25 mouse cellular contexts compared by ENCODE assay signal in the genomic region with DNA sequence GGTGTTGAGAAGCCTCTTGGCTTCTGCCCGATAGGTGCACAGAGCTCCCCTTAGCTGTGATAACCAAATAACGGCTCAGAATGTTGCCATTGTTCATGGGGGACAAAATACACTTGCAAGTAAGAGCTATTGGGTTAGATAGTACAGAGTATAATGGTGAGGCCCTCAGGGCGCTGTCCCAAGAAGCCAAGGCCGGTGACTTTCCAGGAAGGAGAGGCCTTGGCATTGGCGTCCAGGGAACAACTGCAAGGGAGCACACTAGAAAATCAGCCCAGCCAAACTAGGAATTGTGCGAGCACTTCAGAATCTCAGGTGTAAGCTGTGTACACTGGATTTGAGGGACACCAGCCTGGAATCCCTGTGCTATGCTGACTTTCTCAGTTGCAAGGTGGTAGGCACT. TPM values are rescaled to one million over a fixed set of nuclear protein-coding genes. Genes with fewer than 3 reads are reported as not detected.
DNase-seq lines count a peak whose midpoint lies in the region; ATAC-seq lines count a peak whose summit lies in the region.
"Had no signal": no experiment of that assay in that cellular context is flagged by ENCODE, and none has a peak within 500 bp of the region (broad histone marks: within the 10 kb centered on the region; RNA-seq: fewer than 3 reads in every experiment).

No protein-coding gene starts in this region.

- peaks cover 16% of the 10 kb centered on the region for H3K4me1 ChIP-seq in midbrain, embryonic 10.5 days
- no peaks in the 10 kb centered on the region for H3K4me1 ChIP-seq in midbrain, embryonic 14.5 days (ENCODE audit: control insufficient read depth, insufficient read depth, low read length)
- H3K4me1 ChIP-seq: heart, embryonic 12.5 days; heart, embryonic 15.5 days; hindbrain, embryonic 13.5 days; intestine, embryonic 15.5 days had no signal

- H3K9me3 ChIP-seq in midbrain, embryonic 10.5 days (replicated peaks) = no peaks in the 10 kb centered on the region
- no peaks in the 10 kb centered on the region for H3K9me3 ChIP-seq in midbrain, embryonic 14.5 days (ENCODE audit: control insufficient read depth, low read length)
- H3K9me3 ChIP-seq: G1E; heart, embryonic 12.5 days; heart, embryonic 15.5 days; hindbrain, embryonic 10.5 days; hindbrain, embryonic 13.5 days; intestine, embryonic 15.5 days had no signal

- intact Hi-C loops in left cerebral cortex, postnatal 14 days (cut with DNase I) = no loop called here

- no peak overlapping the region for H3K4me2 ChIP-seq in midbrain, embryonic 14.5 days (ENCODE audit: low read length)
- H3K4me2 ChIP-seq: heart, embryonic 12.5 days; heart, embryonic 15.5 days; hindbrain, embryonic 13.5 days; intestine, embryonic 15.5 days had no signal

- H3K27ac ChIP-seq in midbrain, embryonic 10.5 days (replicated peaks) = 0 out of 2 replicates have a peak overlapping the region, but pooled peaks have one; percentile 38
- H3K27ac ChIP-seq in midbrain, embryonic 14.5 days (replicated peaks; ENCODE audit: low read depth, low read length) = no peak overlapping the region
- H3K27ac ChIP-seq: heart, embryonic 15.5 days; hindbrain, embryonic 10.5 days; hindbrain, embryonic 13.5 days; intestine, embryonic 15.5 days had no signal

- H3K27me3 ChIP-seq in midbrain, embryonic 10.5 days (ENCODE audit: low read depth, poor library complexity, severe bottlenecking) = 0 out of 2 replicates have a peak, but pooled peaks cover 4% of the 10 kb centered on the region
- H3K27me3 ChIP-seq in midbrain, embryonic 14.5 days (ENCODE audit: control insufficient read depth, insufficient read depth, low read length) = no peaks in the 10 kb centered on the region
- H3K27me3 ChIP-seq: CH12.LX; heart, embryonic 12.5 days; heart, embryonic 15.5 days; hindbrain, embryonic 13.5 days; intestine, embryonic 15.5 days; Patski had no signal

- DNase-seq in embryo, embryonic 9.5 days (ENCODE audit: extremely low spot score) = peak; percentile 0
- DNase-seq in embryo, embryonic 11 days = no peak
- DNase-seq in midbrain, embryonic 10.5 days (ENCODE audit: low spot score) = no peak
- no peak for DNase-seq in midbrain, embryonic 14.5 days
- DNase-seq in adrenal gland, postnatal 14 days = peak; percentile 64
- DNase-seq in cerebellum, adult 8-10 months = no peak
- DNase-seq in left cerebral cortex, postnatal 14 days (ENCODE audit: low spot score in 2 of 2) = no peak
- DNase-seq: B cell, adult 2 months; cerebellum, adult 18-20 months; cerebellum, adult 9-11 months; cerebellum, postnatal 25 days; gastrocnemius, postnatal 25 days; heart, adult 18-20 months; heart, postnatal 36 days; kidney, adult 11 months had no signal

- H3K4me3 ChIP-seq in midbrain, embryonic 10.5 days = no peak overlapping the region
- no peak overlapping the region for H3K4me3 ChIP-seq in midbrain, embryonic 14.5 days (replicated peaks; ENCODE audit: low read depth, low read length)
- H3K4me3 ChIP-seq: heart, embryonic 12.5 days; heart, embryonic 15.5 days; hindbrain, embryonic 10.5 days; hindbrain, embryonic 13.5 days; intestine, embryonic 15.5 days had no signal

- ATAC-seq in midbrain, embryonic 14.5 days (ENCODE audit: low FRiP score, low TSS enrichment) = no peak
- ATAC-seq: forebrain, embryonic 14.5 days; hindbrain, embryonic 16.5 days; intestine, embryonic 15.5 days; Patski had no signal

- 91% methylated on average over 6 of the region's 6 CpGs for WGBS in midbrain, embryonic 10.5 days
- WGBS in midbrain, embryonic 14.5 days = 90% methylated on average over 6 of the region's 6 CpGs

- H3K9ac ChIP-seq in midbrain, embryonic 14.5 days (replicated peaks; ENCODE audit: low read length) = no peak overlapping the region
- H3K9ac ChIP-seq: heart, embryonic 12.5 days; heart, embryonic 15.5 days; hindbrain, embryonic 13.5 days; intestine, embryonic 15.5 days had no signal

- 0 out of 2 replicates have a peak, but pooled peaks cover 6% of the 10 kb centered on the region for H3K36me3 ChIP-seq in midbrain, embryonic 10.5 days
- H3K36me3 ChIP-seq in midbrain, embryonic 14.5 days (ENCODE audit: control insufficient read depth, insufficient read depth, low read length) = peaks cover 8% of the 10 kb centered on the region; the same call in 1 of the 2 replicates
- H3K36me3 ChIP-seq: G1E; heart, embryonic 12.5 days; heart, embryonic 15.5 days; intestine, embryonic 15.5 days had no signal

RNA-seq across cellular contexts. Expression of gene Arl4c, which starts 11.4 kb away (rescaled TPM):
- 18.6 and 22.4 TPM in 2 replicates for polyA plus RNA-seq in midbrain, embryonic 10.5 days (2016; fragmentation: Nextera tagmentation; extraction: Ambion mirVana)
- polyA plus RNA-seq in midbrain, embryonic 14.5 days (2014; fragmentation: Nextera tagmentation; extraction: Ambion mirVana) = 23.4 and 30.3 TPM in 2 replicates
- total RNA-seq in adrenal gland, postnatal 14 days (2021) = 10.3 and 16.5 TPM in 2 replicates
- total RNA-seq in left cerebral cortex, postnatal 14 days (2021) = 10 to 100 TPM; 40.0 to 43.9 TPM
- polyA plus RNA-seq: G1E had no signal

Comparison
In these comparisons a context has a peak if more than half of its experiments do, and no peak if none do; other contexts are left out.
1. DNase-seq: peak in embryo, embryonic 9.5 days (single experiment) and adrenal gland, postnatal 14 days (single experiment); none in embryo, embryonic 11 days (single experiment), midbrain, embryonic 10.5 days (single experiment), midbrain, embryonic 14.5 days (single experiment), cerebellum, adult 8-10 months (single experiment) and left cerebral cortex, postnatal 14 days (0 of 2).